Mouse (Mus musculus) layer of hippocampus, postnatal 25 days (tissue): Measurements from ENCODE around the gene Bend3. TPM values are rescaled to one million over a fixed set of nuclear protein-coding genes. Genes with fewer than 3 reads are reported as not detected.

ENCODE experiments used
- DNase-seq, 2 experiments: peaks; one replicate each; pipeline ENCODE4 v3.0.0; 2022; ENCODE audit warnings: mixed read lengths in 2 of 2, low spot score in 1 of 2; ENCODE audit errors: extremely low spot score in 1 of 2
- total RNA-seq, 2 experiments: library from RNA; stranded (reverse); gene quantifications; 2 replicates each; pipeline ENCODE4 v1.2.3; 2021

Bend3 gene
- total RNA-seq: 1 to 10 TPM; 4.9 to 7.7 TPM

DNA sequence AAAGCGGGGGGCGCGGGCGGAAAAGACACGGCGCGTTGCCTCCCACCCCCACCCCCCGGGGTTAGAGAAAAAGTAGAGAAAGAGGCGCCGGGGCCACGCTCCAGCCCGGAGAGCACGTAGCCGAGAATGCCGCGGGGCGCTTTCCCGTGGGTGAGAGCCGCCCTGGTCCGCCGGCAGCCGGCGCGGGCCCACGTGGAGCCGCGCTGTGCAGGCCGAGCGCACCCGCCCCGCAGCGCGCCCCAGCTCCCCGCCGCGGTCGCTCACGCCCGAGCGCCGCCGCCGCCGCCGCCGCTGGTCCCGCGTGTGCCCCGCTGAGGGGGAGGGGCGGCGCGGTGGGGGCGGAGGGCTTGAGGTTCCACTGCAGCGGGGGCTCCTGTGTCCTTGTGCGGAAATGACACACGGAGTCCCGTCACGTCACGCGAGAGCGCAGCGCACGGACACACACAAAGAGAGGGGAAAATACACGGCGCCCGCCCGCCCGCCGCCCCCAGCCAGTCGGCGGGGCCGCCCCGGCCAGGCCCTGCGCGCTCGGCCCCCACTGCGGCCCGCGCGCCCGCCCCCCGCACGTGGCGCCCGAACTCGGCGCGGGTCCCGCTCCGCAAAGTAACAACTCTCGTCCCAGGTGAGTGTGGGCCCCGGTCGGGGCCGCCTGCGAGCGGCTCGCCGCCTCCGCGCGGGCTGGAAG is at the start of gene Bend3:
Bend3 (plus strand) TSS at position 81 of the 685 bp plus-strand sequence.
- DNase-seq: peak; percentile 52 to 61

DNA sequence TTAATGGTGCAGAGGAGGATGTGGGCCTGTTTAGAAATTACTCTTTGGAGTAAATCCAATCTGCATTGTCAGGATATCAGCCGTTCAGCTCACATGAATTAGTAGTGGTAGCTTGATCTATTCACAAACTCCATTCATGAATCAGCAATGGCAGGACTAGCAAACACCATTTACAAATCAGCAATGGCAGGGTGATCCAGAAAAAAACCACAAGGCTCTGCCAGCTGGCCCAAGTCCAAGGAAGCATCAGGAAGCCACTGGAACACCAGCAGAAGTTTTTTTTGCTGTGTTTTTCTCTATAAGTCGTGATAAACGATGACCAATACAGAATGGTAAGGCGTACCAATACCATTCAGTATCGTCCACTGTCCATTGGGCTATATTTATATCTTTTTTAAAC is 48.0 kb upstream of the Bend3 start:
- no peak for DNase-seq

DNA sequence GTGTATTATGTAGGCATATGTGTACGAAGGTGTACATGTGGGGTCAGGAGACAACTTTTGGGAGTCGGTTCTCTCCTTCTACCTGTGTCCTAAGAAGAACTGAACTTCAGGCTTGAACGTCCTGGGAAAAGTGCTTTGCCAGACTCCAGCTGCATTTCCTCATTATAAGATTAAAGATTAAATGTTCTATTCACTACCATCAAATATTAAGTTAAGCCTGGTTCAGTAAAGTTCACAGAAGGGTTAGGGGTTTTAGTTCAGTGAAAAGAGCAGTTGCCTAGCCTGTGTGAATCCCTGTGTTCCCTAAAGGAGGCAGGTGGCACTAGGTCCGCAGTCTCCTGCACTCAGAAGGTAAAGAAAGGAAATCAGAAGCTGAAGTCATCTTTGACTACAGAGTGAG is 44.3 kb upstream of the Bend3 start:
- no peak for DNase-seq

DNA sequence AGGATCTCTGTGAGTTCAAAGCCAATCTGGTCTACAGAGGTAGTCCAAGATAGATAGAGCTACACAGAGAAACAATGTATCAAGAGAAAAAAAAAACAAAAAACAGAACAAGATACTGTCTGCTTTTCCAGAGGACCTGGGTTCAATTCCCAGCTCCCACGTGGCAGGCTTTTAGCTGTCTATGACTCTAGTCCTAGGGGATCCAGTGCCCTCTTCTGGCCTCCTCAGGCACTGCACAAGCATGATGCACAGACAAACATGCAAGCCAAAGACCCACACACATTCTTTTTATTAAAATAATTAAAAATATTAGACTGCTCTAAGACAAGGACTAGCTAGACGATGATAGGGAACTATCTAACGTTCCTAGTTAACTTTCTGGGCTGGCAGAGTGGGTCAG is 42.9 kb upstream of the Bend3 start:
- no peak for DNase-seq

DNA sequence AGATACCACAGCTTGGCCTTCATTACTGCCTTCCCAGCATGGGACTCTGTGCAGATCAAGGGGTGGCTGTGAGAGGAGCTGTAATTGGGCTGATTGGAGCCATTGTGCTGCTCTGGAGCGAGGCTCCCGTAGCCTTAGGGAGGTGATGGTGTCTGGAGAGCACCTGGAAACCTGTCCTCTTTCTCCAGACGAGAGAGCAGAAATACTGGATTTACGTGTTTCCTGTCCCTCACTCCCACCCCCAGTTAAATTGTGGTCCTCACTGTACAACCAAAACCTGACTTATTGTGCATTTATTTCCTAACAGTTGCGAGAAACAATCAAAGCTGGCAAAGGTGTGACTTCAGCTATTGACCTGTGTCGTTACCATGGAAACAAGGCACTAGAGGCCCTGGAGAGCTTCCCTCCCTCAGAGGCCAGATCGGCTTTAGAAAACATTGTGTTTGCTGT is 39.1 kb upstream of the Bend3 start:
- DNase-seq: no peak

DNA sequence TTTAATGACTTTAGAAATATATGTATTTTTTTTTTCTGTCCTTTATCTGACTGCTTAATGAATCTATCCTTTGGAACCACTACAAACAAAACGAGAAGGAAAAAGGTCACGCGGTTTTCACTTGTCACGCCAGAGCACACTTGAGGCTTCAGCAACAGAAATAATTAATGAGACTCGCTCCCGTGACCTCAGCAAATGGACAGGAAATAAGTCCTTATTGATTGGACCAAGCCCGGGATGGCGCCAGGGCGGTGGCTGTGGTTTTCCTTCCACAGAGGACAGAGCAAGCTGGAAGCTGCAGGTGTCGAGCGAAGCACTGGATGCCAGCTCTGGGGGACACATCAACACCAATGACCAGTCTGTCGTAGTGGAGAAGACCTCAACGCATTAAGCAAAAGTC is 38.6 kb upstream of the Bend3 start:
- DNase-seq: no peak

DNA sequence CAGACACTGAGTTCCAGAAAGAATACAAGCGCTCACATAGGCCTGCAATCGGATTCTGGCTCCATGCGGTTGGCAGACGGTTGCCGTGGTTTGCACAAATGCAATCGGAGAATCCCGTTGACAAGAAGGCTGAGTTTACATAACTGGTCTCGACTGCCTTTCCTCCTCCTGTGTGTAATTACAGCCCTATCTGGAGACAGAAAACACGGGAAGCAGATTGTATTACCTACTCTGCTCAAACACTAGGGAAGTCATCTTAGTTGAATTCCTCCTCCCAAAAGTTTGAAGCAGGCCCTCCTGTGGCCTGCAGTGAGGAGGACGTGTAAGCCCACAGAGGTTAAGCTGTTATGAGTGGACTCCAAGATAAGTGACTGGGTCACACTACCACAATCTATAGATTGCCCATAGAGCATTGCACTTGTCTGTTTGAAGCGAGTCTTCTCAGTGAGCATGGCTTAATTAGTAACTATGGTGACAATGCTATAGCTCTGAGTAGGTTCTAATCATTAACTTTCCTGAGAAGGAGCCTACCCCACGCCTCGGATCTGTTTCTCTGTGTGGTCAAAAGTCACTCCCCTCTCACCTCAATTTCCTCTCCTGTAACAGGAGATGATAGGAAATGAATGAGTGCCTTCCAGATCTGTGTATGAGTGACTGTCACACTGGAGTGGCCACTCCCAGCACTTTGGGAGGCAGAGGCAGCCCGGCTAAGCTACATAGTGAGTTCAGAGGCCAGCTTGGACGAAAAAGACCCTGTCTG is 37.5 kb upstream of the Bend3 start:
- no peak for DNase-seq

DNA sequence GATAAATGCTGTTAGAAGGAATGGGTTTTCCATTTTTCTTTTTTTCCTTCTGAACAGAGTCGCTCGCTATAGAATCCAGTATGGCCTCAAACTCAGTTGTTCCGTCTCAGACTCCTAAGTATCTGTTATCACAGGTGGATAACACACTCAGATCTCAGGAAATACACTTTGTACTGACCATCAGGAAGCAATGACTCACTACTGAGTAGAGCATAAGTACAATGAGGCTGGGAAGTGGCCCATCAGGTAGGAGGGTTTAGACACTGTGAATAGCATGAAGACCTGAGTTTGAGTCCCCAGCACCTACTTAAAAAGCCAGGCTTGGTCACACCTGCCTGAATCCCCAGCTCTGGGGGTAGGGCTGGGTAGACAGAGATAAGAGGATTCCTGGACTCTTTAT is 30.0 kb upstream of the Bend3 start:
- no peak for DNase-seq

DNA sequence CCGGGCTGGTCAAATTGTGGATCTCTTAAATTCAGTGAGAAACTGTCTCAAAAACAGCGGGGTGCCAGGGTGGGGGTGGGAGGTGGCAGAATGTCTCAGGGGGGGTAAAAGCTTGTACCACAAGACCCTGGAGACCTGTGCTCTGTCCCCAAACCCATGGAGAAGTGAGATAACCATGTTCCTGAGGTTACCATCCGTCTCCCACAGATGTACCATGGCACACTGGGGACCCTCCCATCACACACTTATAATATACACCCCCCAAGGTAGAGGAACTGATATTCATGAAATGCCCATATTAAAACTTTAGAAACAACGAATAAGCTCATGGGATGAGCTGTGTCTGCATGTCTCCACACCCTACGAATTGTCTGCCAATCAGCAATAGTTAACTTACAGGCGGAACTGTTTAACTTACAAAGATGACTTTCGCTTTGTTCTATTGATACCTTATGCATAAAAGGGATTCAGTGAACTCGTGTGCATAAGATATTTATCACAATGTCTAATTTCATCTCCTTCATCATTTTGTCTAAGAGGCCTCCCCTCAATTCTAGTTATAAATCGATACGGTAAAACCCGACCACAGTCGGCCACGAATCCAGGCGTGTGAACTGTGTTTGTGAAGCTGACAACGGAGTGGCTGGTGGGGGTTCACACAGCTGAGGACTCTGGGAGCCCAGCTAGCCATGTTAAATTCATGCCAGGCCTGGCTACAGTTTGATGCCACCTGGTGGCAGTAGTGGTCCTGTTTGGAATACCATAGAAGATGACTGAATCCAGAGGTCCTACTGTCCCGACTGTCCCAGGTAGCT is 26.6 kb upstream of the Bend3 start:
- DNase-seq: peak; percentile 42 to 69

DNA sequence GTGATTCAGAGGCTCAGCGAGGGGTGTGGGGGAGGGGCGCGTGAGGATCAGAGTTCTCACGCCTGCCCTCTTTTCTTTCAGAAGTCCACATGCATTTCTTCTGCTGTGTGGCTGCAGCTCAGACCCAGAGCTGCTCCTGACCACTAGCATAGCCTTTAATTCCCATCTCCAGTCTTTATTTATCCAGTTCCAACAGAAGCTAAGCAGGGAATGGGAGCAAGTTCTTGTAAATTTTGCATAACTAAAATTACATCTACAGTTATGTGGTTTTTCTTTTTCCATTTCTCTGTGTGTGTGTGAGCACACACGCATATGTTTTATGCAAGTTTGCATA is 26.0 kb upstream of the Bend3 start:
- DNase-seq: no peak

DNA sequence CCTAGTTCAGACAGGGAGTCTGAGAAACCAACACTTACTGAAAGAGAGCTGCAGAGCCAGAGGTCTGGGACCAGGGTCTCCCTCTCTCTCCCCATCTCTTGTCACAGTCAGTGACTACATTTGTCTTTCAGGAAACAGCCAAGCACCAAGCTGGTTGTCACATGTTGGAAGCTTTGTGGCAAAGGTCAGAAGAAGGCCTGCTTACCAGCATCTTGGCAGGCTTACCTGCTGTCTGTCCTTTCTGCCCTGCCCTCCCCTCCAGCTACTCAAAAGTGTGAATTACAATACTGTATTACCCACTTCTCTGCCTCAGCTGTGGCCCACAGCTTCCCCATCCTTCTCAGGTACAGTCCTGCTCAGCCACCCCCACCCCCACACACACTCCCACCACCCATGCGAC is 24.4 kb upstream of the Bend3 start:
- no peak for DNase-seq

DNA sequence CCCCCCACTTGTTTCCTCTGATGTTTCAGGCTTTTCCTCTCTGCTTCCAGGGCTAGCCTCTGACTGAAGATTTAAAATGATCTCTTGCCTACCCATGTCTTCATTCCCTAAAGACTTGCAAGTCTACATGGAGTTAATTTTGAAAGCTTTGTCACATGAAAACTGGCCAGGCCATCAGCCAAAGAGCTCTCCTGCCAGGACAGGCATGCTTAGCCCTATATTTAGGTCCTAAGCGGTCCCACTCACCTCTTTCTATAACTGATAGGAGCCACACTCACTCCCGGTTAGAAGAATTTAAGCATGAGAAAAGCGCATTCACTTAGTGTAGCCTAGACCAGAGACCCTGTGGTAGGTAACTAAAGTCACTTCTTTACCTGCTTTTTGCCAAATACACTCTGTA is 24.0 kb upstream of the Bend3 start:
- DNase-seq: no peak

DNA sequence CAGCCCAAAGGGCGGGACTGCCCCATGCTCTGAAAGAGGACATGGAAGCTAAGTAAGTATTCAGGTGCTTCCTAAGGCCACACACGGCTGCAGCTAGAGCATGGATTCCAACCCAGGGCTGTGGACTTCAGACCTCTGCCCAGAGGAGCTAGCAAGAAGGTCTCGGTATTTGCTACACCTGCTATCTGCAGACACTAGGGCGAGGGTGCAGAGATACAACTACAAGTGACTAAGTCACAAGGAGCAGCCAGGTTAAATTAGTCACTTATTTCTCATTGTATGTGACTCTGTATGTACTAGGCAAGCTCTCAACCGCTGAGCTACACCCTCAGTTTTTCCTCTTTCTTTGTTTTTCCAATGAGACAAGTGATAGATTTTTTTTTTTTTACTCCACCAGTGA is 15.8 kb upstream of the Bend3 start:
- DNase-seq: no peak

DNA sequence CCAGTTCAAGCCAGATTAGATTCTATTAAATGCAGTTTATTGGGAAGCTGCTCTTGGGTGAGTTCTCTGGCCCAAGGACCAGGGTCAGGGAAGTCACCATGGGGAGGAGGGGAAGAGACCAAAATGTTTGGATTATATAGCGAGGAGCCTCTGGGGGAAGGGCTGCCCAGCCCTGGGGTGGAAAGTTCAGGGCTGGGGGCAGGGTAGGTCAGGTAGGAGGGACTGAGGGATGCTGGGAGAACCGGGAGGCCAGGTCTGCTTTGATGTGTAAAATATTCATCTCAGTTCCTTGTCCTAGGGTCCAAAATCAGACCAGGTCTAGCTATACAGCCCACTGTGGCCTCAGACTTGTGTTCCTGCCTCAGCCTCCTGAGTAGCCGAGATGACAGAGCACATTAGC is 15.4 kb upstream of the Bend3 start:
- DNase-seq: no peak

DNA sequence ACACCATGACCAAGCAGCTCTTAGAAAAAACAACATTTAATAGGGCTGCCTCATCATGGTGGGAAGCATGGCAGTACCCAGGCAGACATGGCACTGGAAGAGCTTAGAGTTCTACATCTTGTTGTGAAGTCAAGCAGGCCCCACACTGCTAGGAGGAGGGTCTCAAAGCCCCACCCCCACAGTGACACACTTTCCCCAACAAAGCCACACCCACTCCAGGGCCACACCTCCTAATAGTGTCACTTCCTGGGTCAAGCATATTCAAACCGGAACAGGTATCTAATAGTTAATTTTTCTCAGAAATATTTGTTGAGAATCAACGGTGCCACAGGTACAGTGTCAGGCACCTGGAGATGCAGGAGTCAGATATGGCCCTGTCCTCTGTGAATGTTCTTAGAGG is 12.4 kb upstream of the Bend3 start:
- no peak for DNase-seq

DNA sequence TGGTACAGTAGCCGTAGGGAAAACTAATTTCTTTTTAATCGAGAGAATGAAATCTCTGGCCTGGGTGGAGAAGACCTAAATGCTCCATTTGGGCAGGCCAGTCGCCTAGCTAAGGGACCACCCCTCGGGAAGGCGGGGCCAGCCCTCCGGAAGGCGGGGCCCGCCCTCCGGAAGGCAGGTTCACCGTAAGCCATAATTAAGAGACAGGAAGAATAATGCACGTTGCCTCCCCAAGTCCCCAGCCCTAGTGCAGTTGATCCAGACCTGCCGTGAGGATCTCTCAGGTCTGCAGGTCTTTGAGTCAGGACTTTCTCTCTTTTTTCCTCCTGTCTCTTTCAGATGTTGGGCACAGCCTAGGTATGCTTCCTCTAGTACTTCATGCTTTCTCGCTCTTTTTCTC is 11.0 kb upstream of the Bend3 start:
- DNase-seq: no peak

DNA sequence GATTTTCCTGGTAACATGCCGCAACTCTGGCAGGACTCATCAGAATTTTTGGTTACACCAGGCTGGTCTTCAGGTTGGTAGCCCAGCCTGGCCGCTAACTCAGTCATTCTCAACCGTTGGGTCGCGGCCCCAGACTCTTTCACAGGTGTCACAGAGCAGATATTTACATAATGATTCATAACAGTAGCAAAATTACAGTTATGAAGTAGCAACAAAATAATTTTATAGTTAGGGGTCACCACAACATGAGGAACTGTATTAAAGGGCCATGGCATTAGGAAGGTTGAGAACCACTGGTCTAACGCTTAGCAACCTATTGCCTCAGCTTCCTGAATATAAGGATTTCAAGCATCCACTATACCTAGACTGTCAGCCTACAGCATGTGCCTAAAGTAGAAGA is 10.3 kb upstream of the Bend3 start:
- no peak for DNase-seq

DNA sequence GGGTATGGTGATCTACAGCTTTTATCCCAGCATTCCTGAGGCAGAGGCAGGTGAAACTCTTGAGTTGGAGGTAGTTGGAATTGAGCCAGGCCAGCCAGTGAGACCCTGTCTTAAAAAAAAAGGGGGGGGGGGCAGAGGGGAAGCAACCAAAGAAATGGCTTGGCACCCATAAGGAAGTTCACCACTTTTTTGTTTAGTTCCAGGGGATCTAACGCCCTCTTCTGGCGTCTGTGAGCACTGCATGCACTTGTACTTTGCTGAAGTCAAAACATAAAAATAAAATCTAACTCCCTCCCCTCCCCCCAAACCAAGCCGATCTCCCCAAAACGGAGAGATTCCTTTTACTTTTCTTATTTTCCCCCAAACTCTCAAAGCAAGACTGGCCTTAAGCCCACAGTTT is 3.3 kb upstream of the Bend3 start:
- peak in 1 of 2 experiments; percentile 60 for DNase-seq

DNA sequence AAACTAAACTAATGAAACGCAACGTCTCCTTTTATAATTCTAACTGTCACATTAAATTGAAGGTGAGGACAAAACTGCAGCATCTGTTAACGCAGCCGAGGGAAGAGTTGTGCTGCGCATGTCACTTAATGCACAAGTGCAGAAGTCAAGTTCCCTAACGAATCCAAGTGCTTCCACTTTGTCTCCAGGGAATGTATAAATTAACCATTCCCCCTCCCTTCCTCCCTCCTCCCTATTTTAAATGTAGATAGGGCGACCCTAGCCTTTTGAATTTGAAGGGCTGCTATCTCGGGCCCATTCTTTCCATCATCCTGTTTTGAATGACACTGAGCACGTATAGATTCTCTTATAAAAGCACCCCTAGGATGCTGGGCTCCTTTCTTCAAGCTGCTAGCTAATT is 1.2 kb upstream of the Bend3 start:
- DNase-seq: no peak

DNA sequence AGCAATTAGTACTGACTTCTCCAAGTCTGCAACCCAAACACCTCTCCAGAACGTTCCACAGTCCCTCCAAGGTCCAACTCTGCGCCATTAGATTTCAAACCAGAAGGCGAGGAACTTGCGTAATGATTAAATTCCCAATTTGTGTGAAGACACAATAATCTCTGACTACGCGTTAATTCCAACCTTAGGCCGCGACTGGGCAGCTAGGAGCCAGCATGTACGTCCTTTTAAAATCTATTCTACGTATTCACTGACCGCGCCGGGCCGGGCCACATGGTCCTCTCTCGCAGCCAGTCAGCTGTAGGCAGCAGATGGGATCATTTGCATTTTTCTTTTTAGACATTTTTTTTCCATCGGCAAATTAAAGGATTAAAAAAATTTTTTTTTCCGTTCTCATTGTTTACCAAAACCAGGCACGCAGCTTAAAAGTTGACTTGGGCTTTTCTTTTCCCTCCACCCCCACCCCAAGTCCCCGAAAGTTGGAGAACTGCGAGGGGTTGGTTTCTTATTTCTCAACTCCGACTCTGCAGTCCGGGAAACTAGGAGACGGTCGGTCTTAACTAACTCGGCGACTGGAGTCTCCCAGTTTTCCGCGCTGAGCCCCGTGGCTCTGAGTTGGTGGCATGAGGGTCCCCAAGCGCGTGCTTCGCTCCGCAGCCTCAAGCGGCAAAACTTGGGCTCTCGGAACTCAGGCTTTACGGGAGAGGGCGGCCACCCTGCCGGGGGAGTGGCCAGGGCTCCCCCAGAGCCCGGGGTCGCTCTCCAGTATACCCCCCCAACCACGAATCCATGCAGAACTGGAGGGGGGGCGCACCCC is 558 bp upstream of the Bend3 start:
- DNase-seq: peak; percentile 30 to 36
